Mouse (Mus musculus) cerebellum, adult 8-10 months (tissue): ENCODE measurements around the gene Trp53rka.
"Not testable (repeated sequence)": the region's sequence is repeated elsewhere in the genome, so short reads cannot be mapped to it uniquely, and the experiment has no call there.

Source experiments
- DNase-seq: peaks from one replicate; pipeline ENCODE4 v3.0.0; 2022

The Trp53rka gene

GRCm38 (mm10) chr2:165492648-165493553 lies at the start of gene Trp53rka:
Trp53rka (minus strand) TSS chr2:165493324.
- peak; percentile 80 for DNase-seq

- no peak for DNase-seq
These were observed 47.9 kb upstream of the Trp53rka start for GRCm38 (mm10) chr2:165540975-165541374.

GRCm38 (mm10) chr2:165533789-165534188 lies 40.7 kb upstream of the Trp53rka start:
- no peak for DNase-seq

- DNase-seq = peak; percentile 51
These were observed 36.0 kb upstream of the Trp53rka start for GRCm38 (mm10) chr2:165529106-165529505.

- DNase-seq = no peak
These were observed 32.5 kb upstream of the Trp53rka start for GRCm38 (mm10) chr2:165525609-165526008.

GRCm38 (mm10) chr2:165515178-165515728 lies 22.1 kb upstream of the Trp53rka start:
- no peak for DNase-seq

GRCm38 (mm10) chr2:165512870-165513600 lies 19.9 kb upstream of the Trp53rka start:
- DNase-seq = no peak

- no peak for DNase-seq
These were observed 19.3 kb upstream of the Trp53rka start for GRCm38 (mm10) chr2:165512426-165512825.

GRCm38 (mm10) chr2:165511530-165511929 lies 18.4 kb upstream of the Trp53rka start:
- not testable (repeated sequence) for DNase-seq

- not testable (repeated sequence) for DNase-seq
These were observed 17.9 kb upstream of the Trp53rka start for GRCm38 (mm10) chr2:165510914-165511458.

GRCm38 (mm10) chr2:165510466-165510865 lies 17.3 kb upstream of the Trp53rka start:
- DNase-seq = no peak

- DNase-seq = no peak
These were observed 16.6 kb upstream of the Trp53rka start for GRCm38 (mm10) chr2:165509686-165510085.

- no peak for DNase-seq
These were observed 10.4 kb upstream of the Trp53rka start, which contains the start of gene Slc2a10 for GRCm38 (mm10) chr2:165503259-165504203. Slc2a10 (plus strand) TSS chr2:165503787.

- DNase-seq = no peak
These were observed 5.7 kb upstream of the Trp53rka start for GRCm38 (mm10) chr2:165498816-165499215.

- DNase-seq = no peak
These were observed 4.7 kb upstream of the Trp53rka start for GRCm38 (mm10) chr2:165497706-165498275.

- DNase-seq = peak; percentile 22
These were observed 3.1 kb upstream of the Trp53rka start for GRCm38 (mm10) chr2:165496251-165496650.

GRCm38 (mm10) chr2:165494495-165494894 lies 1.4 kb upstream of the Trp53rka start:
- no peak for DNase-seq

GRCm38 (mm10) chr2:165493587-165494210 lies 575 bp upstream of the Trp53rka start:
- no peak for DNase-seq

- DNase-seq = peak; percentile 55
These were observed 6.1 kb downstream of the Trp53rka start for GRCm38 (mm10) chr2:165486881-165487535.

GRCm38 (mm10) chr2:165486401-165486800 lies 6.7 kb downstream of the Trp53rka start:
- no peak for DNase-seq
